Mouse (Mus musculus) E14TG2a.4 (cell line): ENCODE results near the gene Osbpl10.
"Not testable (repeated sequence)": the region's sequence is repeated elsewhere in the genome, so short reads cannot be mapped to it uniquely, and the experiment has no call there.

Experiments
- H3K27me3 ChIP-seq: 2 replicates; pipeline ENCODE4 v1.6.1; 2014; ENCODE audit warnings: low read length, control low read depth; ENCODE audit not compliant: insufficient read depth
- H3K36me3 ChIP-seq: 2 replicates; pipeline ENCODE4 v1.6.1; 2014; ENCODE audit warnings: low read length, control low read depth; ENCODE audit not compliant: insufficient read depth
- H3K4me1 ChIP-seq: replicated peaks from 2 replicates; pipeline ENCODE4 v1.6.1; 2014; ENCODE audit warnings: low read depth, low read length, control low read depth
- H3K4me3 ChIP-seq: replicated peaks from 2 replicates; pipeline ENCODE4 v1.5.1; 2014; ENCODE audit warnings: mild to moderate bottlenecking, low read length
- H3K9me3 ChIP-seq: 2 replicates; pipeline ENCODE4 v1.6.1; 2014; ENCODE audit warnings: low read length, control low read depth
- CTCF ChIP-seq: conservative IDR thresholded peaks from 2 replicates; pipeline ENCODE4 v1.5.1; 2014; ENCODE audit warnings: low read length
- NANOG ChIP-seq: IDR thresholded peaks from 2 replicates; pipeline ENCODE4 v1.6.1; 2014; ENCODE audit warnings: borderline replicate concordance, low read length, mixed read lengths
- POU5F1 ChIP-seq: IDR thresholded peaks from 2 replicates; pipeline ENCODE4 v1.6.1; 2014; ENCODE audit warnings: low read length, borderline replicate concordance

Osbpl10 gene

DNA sequence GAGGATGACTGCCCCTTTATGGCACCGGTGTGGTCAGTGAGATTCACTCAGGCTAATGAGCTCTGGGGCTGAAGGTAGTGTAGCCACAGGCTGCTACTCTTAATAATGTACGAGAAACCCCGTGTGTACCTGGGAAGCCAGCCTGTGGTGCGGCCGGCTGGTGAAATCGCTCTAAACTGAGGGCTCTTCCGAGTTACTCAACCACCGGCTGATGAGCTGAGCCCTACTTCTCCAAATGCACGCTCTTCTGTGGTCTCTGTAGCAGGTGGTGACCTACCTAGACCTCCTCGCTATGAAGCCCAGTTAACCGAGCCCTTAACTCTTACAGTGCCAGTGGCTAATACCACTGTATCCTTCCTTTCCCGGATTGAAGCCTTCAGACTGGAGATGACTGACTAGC lies 34.0 kb downstream of the Osbpl10 start:
- no peak for TF ChIP-seq NANOG
- TF ChIP-seq POU5F1, result no peak
- TF ChIP-seq CTCF, result no peak
- Histone ChIP-seq H3K36me3 (0 out of 2 replicates have a peak, but pooled peaks cover 3% of the 10 kb centered on the region), H3K9me3 (peaks cover 15% of the 10 kb centered on the region), H3K4me1 (peaks cover 32% of the 10 kb centered on the region), H3K27me3 (no peaks in the 10 kb centered on the region), H3K4me3 (peak overlapping the region; percentile 56)

DNA sequence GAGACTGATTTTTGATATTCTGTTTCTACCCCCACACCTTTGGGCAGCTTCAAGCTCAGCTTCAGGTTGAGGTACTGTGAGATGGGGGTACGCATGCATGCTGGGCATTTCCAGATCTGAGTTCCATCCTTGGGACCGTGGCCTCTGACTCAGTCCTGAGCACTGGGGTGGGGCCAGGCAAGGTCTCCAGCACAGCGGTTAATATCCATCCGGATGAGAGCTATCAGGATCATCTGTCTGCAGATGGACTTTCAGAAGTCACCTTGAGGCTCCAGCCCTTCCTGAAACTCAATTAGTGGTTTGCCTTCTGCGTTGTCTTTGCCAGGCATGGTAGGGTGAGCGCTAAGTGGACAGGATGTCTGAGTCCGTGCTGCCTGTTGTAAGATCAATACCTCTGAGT lies 41.8 kb downstream of the Osbpl10 start:
- Histone ChIP-seq H3K4me1 (peaks cover 25% of the 10 kb centered on the region), H3K27me3 (no peaks in the 10 kb centered on the region), H3K9me3 (no peaks in the 10 kb centered on the region), H3K36me3 (no peaks in the 10 kb centered on the region), H3K4me3 (no peak overlapping the region)
- TF ChIP-seq NANOG (no peak), POU5F1 (no peak), CTCF (no peak)

DNA sequence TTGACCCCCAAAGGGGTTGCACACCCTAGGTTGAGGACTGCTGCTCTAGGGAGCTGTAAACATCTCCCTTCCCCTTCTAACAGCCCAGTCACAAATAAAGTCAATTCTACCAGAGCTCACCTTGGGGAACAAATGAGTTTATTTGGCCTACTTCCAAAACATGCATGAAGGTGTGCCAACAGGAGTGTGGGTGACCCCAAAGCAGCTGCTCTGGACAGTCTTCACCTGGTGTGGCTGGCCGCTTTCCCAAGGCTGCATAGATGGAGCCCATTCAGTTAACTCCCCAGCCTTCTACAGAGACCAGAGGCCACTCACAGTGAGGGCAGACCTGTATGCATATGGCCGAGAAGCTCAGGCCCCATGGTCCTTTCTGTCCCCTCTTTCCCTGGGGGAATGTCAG lies 43.0 kb downstream of the Osbpl10 start:
- no peak for TF ChIP-seq NANOG
- no peak for TF ChIP-seq CTCF
- no peak for TF ChIP-seq POU5F1

DNA sequence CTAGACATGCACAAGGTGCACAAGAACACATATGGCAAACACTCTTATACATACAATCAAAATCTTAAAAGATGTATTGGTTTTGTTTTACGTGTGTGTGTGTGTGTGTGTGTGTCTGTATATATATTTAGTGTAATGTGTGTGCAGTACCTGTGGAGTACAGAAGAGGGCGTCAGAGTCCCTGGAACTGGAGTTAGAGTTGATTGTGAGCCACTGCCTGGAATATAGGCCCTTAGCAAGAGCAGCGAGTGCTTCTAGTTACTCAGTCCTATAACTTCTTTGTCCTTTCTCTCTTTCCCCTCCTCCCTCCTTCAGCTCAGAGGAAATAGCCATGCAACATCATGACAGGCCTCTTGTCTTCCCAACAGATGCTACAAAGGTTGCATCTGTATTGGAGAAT lies 44.8 kb downstream of the Osbpl10 start:
- TF ChIP-seq CTCF, result peak; percentile 49
- no peak for TF ChIP-seq NANOG
- peaks cover 9% of the 10 kb centered on the region for H3K9me3 ChIP-seq
- no peaks in the 10 kb centered on the region for H3K27me3 ChIP-seq
- H3K4me3 ChIP-seq, result no peak overlapping the region
- no peaks in the 10 kb centered on the region for H3K36me3 ChIP-seq
- H3K4me1 ChIP-seq, result peaks cover 28% of the 10 kb centered on the region

More for the DNA sequence above, 43.0 kb downstream of the Osbpl10 start:
- H3K27me3 ChIP-seq, result no peaks in the 10 kb centered on the region
- no peak overlapping the region for H3K4me3 ChIP-seq
- peaks cover 9% of the 10 kb centered on the region for H3K9me3 ChIP-seq
- H3K36me3 ChIP-seq, result no peaks in the 10 kb centered on the region
- H3K4me1 ChIP-seq, result peaks cover 28% of the 10 kb centered on the region

DNA sequence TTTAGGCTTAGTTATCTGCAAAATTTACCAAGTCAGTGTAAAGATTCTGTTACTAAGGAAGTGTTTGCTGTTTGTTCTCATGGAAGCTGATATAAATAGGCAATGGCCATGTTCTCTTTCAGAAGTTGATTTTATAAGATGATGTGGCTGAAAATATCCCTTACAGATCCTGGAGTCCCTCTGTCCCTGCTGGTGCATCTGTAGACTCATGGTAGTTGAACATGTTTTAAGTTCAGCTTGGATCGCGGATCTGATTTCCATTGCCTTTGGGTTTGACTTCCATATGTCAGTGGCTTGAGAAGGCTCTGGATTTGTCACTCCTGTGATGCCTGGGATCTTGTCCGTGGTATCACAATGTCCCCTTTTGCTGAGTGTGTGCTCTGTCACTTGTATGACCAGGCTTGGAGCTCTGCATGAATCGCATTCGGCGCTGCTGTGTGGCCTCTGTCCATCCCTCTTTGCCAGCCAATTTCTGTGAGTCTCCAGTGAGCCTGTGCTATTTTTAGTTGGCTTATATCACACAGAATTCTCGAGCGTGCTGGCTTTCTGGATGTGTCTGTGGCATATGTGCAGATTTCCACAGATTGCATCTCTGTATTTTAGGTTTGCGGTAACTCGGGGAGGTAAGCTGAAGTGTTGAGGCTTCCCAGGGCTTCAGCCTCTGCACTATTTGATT lies 45.5 kb downstream of the Osbpl10 start:
- TF ChIP-seq NANOG, result no peak
- TF ChIP-seq CTCF, result no peak
- TF ChIP-seq POU5F1, result no peak
- no peak overlapping the region for H3K4me3 ChIP-seq

DNA sequence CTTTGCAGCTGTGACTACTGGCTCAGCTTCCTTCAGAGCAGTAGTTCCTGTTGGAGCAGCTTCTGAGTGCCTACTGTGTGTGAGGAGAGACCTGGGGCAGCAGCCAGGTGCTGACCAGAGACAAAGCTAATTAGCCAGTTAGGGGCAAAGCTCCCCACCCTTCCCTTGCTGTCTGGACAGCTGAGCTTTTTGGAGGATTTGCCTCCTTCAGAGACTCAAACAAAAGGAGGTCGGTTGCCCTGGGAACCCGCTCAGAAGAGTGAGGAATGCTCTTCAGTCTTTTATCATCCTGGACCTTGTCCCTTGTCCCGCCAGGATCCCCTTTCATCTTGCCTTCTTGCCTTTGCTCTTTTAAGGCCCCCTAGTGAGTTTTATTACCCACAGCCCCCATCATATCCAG lies 50.9 kb downstream of the Osbpl10 start:
- Histone ChIP-seq H3K9me3 (peaks cover 9% of the 10 kb centered on the region), H3K4me3 (peak overlapping the region; percentile 21), H3K4me1 (peaks cover 61% of the 10 kb centered on the region), H3K27me3 (no peaks in the 10 kb centered on the region), H3K36me3 (no peaks in the 10 kb centered on the region)
- TF ChIP-seq NANOG (no peak), POU5F1 (no peak), CTCF (no peak)

More for the DNA sequence above, 45.5 kb downstream of the Osbpl10 start:
- Histone ChIP-seq H3K36me3 (no peaks in the 10 kb centered on the region), H3K9me3 (peaks cover 9% of the 10 kb centered on the region), H3K4me1 (peaks cover 31% of the 10 kb centered on the region), H3K27me3 (no peaks in the 10 kb centered on the region)

DNA sequence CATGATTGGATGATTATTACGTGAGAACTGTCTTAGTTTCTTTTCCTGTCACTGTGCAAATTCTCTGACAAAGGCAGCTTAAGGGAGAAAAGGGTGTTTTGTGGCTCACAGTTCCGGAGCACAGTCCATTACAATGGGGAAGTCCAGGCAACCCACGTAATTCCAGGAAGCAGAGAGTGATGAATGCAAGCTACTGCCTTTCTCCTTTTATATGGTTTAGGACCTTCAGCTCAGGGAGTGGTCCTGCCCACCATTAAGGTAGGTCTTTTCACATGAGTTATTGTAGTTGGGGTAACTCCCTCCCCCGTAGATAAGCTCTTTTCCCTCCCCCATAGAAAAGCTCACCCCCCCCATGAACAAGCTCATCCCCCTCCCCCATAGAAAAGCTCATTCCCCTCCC lies 52.2 kb downstream of the Osbpl10 start:
- Histone ChIP-seq H3K9me3 (peaks cover 6% of the 10 kb centered on the region), H3K4me1 (peaks cover 58% of the 10 kb centered on the region), H3K4me3 (no peak overlapping the region), H3K36me3 (no peaks in the 10 kb centered on the region), H3K27me3 (no peaks in the 10 kb centered on the region)
- TF ChIP-seq NANOG, result 0 out of 2 replicates have a peak, but pooled peaks have one; percentile 10
- TF ChIP-seq CTCF, result no peak
- no peak for TF ChIP-seq POU5F1

DNA sequence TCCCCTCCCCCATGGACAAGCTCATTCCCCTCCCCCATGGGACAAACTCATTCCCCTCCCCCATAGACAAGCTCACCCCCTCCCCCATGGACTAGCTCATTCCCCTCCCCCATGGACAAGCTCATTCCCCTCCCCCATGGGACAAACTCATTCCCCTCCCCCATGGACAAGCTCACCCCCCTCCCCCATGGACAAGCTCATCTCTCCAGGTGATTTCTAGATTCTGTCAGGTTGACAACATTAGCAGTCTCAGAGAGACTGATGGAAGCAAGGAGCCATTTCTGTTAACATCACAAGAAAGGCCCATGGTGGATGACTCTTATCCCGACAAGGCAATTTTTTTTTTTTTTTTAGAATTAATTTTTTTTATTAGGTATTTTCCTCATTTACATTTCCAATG lies 52.7 kb downstream of the Osbpl10 start:
- peaks cover 62% of the 10 kb centered on the region for H3K4me1 ChIP-seq
- not testable (repeated sequence) for H3K27me3 ChIP-seq, H3K36me3 ChIP-seq, H3K9me3 ChIP-seq, H3K4me3 ChIP-seq

DNA sequence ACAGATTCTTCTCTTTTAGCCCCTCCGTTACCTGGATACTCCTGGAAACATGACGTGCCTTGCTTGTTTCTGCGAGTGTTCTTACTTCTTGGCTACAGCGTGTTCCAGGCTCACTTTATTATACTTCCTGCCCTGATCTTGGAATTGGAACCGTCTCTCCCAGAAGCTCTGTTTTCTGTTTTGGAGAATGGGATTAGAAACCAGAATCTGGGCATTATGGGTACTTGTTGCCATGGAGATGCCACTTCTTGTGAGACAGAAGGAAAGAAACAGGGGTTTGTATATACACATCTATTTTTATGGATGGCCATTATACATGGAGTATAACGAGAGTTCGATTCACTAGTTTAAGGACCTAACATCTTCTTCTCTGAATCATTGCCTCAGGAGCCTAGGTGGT lies 54.4 kb downstream of the Osbpl10 start:
- Histone ChIP-seq H3K27me3 (no peaks in the 10 kb centered on the region), H3K4me3 (no peak overlapping the region), H3K9me3 (no peaks in the 10 kb centered on the region), H3K4me1 (peaks cover 80% of the 10 kb centered on the region), H3K36me3 (no peaks in the 10 kb centered on the region)
- no peak for TF ChIP-seq POU5F1
- no peak for TF ChIP-seq CTCF
- TF ChIP-seq NANOG, result no peak
